Mouse (Mus musculus): ENCODE data around the gene Gbf1.

Gbf1 gene

DNA sequence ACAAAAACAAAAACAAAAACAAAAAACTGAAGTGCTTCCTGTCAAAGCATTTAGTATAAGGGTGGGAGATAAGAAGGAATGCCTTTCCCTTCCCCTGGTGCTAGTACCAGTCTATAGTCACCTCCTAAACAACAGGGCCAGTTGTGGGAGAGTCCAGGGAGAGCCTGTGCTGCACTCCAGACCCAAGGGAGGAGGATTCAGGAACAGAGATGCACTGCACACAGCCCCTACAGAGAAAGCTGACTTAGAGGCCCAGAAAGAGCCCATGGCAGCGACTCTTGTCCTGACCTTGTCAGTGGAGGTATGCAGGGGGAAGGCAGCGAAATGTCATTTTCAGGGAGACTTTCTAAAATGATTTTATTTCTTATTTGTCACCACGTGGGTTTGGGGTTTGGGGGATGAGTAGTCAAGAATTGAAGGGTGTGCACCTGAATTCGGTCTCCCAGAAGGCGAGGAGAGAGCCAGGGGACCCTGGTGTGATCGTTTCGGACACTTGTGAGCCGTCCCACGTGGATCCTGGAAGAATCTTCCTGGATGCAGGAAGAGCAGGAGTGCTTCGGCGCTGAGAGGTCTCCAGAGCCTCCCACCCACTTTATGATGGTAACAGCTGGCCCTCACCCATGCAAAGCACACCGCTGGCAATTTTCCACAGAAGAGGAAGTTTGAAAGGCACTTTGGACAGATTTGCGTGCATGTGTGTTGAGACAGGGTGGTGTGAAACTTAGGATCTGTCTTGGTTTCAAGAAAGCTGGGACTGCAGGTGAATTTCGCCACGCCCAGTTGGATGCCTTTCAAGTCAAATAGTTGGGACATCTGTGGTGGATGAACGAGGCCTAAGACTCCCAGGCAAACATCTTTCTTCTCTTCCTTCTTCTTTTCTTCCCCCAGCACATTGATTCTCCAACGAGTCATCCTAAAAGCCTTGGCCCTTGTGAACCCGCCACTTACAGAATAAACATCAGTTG is 151.2 kb downstream of the Gbf1 start:
- no peak for DNase-seq

DNA sequence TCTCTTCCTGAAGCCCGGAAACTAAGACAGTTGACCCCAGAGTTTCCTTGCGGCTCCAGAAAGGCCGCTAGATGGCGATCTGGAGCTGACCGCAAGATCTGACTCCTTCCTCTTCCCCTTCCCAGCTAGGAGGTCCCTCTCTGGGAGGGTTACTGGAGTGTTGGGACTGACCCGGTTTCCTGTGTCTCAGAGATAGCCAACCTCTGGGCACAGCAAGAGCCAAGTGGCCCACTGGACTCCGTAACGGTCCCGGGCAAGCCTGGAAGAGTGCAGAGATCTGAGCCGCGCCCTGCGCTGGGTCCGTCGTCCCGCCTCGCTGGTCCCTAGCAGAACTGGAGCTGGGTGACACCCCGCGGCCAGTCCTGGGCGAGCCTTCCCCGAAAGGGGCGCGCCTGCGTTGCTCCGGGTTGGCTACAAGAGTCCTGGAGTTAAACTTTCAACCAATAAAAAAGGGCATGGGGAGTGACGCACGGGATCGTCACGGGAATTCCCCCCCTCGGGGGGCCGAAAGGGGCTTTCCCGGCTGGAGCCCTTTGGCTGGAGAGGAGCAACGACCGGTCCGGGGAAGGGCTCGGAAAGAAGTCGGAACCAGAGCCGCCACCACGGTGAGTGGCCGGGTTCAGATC is 152.0 kb downstream of the Gbf1 start, which contains the start of gene Nfkb2:
Gene Nfkb2 (plus strand): TSS at position 105 of the 626 bp plus-strand sequence.
- DNase-seq, result peak; percentile 90

DNA sequence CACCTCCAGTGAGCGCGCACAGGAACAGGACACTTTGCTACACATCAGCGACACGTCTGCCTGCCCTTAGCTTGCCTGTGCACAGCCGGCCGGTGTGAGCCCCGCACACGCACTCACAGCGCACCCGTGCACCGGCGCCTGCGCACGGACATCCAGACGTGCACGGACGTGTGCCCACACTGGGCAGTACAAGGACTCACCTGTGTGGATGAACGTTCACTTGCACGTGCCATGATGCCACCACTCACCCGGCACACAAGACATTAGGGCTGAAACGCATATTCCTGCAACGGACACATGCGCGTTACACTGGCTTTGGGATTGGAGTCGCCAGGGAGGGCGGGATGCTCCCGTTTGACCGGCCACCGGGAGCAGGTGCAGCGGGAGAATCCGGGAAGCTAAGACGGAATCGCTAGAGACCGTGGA is 152.6 kb downstream of the Gbf1 start:
- DNase-seq, result peak; percentile 42

DNA sequence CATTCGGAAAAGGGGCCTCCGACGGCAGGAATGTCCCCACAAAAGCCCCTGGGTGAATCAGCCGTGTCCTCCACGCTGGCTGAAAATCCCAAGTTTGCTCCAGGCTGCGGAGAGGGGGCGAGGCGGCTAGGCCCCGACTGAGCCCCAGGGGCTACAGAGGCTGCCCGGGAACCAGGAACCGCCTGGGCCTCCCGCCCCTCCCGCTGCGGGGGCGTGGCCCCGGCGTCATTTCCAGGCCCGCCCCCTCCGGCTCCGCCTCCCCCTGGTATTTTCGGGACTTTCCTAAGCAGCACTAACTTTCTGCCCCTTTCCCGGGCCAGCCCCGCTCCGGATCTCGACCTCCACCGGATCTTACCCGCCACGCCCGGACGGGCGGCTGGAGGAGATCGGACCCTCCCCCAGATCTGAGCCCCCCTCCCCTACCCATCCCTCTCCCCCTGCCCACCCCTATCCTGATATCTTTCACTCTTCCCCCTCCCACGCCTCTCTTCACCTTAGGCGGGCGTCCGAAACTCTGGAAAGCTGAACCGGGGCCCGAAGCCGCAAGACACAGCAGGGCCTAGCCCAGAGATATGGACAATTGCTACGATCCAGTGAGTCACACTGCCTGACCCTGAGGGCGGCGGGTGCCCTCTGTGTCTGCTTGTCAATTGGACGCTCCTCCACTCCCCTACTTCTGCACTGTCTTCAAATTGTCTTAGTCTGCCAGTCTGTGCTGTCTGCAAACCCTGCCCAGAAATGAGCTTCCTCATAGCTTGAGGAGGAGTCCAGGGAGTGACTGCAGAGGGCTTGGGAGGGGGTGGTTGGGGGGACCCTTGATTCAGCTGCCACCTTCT is 153.3 kb downstream of the Gbf1 start:
- peak; percentile 92 for DNase-seq

DNA sequence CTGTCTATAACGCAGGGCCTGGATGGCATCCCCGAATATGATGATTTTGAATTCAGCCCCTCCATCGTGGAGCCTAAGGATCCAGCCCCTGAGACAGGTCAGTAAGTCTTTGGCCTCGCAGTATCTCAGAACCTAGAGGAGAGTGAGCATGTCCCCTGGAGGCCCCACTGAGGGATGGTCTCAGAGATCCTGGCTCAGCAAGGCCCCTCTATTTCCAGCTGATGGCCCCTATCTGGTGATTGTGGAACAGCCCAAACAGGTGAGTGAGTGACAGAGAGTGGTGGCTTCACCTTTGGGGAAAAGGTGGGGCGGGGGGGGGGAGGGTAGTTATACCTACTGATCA is 153.9 kb downstream of the Gbf1 start:
- no peak for DNase-seq

DNA sequence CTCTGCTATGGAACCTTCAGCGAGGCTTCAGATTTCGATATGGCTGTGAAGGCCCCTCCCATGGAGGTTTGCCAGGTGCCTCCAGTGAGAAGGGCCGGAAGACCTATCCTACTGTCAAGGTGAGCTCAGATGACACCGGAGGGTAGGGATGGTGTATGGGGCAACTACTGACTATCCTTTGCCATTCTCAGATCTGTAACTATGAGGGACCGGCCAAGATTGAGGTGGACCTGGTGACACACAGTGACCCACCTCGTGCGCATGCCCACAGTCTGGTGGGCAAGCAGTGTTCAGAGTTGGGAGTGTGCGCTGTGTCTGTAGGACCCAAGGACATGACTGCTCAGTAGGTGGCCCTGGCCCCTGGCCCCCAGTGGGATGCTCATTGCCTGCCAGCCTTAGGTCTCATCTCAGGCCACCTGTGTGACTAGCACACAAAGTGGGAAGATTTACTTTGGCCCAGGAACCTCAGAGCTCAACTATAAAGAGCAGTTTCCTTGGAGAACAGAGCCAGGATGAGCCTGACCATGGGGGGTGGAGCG is 154.5 kb downstream of the Gbf1 start:
- no peak for DNase-seq

DNA sequence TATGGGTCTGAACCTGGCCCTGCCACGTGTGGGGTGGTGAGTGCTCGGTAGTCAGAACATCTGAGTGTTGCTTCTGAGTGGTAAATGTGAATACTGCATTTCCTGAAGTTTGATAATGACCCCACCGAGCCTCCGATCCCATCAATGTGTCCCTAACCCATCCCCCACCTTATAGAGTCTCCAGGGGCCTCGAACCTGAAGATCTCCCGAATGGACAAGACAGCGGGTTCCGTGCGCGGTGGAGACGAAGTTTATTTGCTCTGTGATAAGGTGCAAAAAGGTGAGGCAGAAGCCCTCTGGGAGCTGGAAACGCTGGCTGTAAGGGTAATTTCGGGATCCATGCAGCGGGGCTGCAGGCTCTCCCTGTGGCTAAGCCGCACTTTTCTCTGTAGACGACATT is 155.5 kb downstream of the Gbf1 start:
- DNase-seq, result no peak

DNA sequence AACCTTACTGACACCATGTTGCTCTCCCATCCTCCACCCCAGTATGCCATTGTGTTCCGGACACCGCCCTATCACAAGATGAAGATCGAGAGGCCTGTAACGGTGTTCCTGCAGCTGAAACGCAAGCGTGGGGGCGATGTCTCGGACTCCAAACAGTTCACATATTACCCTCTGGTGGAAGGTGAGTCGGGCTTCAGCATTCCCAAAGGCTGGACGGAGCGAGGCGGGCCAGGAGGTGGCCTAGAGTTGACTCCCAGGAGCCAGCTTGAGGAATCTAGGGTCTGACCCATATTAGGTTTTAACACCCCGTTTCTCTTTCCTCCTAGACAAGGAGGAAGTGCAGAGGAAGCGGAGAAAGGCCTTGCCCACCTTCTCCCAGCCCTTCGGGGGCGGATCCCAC is 156.0 kb downstream of the Gbf1 start:
- no peak for DNase-seq

DNA sequence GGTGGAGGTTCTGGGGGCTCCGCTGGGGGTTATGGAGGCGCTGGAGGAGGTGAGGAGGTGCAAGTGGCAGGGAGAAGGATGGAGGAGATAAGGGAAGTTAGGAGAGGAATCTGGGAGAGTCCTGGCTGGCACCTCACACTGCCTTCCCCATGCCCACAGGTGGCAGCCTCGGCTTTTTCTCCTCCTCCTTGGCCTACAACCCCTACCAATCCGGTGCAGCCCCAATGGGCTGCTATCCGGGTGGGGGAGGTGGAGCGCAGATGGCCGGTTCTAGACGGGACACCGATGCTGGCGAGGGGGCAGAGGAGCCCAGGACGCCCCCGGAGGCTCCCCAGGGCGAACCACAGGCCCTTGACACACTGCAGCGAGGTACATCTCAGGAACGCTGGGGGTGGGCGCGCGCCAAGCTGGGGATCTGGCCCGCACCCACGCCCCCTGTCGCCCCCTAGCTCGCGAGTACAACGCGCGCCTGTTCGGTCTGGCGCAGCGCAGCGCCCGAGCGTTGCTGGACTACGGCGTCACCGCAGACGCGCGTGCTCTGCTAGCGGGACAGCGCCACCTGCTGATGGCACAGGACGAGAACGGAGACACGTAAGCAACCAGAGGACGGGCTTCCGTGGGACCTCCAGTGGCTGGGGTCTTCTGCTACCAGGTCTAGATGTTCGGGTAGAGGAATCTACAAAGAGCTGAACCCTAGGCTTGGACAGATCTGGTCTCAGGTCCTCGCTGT is 156.6 kb downstream of the Gbf1 start:
- DNase-seq, result peak; percentile 95

DNA sequence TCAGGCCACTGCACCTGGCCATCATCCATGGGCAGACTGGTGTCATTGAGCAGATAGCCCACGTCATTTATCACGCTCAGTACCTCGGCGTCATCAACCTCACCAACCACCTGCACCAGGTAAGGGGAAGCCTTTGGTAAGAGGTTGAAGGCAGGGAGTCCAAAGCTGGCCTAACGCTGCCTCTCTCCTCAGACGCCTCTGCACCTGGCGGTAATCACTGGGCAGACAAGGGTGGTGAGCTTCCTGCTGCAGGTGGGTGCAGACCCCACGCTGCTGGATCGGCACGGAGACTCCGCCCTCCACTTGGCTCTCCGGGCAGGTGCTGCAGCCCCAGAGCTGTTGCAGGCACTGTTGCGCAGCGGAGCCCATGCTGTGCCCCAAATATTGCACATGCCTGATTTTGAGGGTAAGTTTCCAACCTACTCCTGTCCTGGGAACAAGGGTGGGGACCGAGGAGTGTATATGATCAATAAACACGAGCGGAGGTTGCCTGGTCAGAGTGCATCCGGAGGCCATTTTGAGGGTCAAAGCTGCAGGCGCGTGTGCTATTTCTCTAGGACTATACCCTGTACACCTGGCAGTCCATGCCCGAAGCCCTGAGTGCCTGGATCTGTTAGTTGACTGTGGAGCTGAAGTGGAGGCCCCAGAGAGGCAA is 157.5 kb downstream of the Gbf1 start:
- DNase-seq, result no peak

DNA sequence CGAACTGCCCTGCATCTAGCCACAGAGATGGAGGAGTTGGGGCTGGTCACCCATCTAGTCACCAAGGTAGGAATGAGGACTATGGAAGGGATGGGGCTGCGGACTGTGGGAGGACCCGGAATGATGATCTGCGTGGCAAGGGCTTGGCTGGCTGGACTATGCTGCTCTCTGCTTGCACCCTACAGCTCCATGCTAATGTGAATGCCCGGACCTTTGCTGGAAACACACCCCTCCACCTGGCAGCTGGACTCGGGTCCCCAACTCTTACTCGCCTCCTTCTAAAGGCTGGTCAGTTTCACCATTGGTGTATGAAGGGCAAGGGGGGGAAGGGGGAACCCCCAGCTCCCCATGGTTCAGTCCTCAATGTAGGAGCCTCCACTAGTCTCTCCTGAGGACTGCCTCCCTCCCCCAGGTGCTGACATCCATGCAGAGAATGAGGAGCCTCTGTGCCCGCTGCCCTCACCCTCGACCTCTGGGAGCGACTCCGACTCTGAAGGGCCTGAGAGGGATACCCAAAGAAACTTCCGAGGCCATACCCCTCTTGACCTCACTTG is 158.1 kb downstream of the Gbf1 start:
- DNase-seq, result no peak

DNA sequence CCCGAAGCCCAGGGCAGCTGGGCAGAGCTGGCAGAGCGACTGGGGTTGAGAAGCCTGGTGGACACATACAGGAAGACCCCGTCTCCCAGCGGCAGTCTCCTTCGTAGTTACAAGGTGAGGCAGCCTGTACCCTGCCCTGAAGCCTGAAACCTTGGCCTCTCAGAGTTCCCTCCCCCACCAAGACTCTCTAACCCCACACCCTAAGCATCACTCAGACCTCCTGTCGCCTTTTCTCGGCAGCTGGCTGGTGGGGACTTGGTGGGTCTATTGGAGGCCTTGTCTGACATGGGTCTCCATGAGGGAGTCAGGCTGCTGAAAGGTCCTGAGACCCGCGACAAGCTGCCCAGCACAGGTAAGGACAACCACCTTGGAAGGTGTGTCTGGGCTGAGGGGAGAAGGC is 159.0 kb downstream of the Gbf1 start:
- no peak for DNase-seq

DNA sequence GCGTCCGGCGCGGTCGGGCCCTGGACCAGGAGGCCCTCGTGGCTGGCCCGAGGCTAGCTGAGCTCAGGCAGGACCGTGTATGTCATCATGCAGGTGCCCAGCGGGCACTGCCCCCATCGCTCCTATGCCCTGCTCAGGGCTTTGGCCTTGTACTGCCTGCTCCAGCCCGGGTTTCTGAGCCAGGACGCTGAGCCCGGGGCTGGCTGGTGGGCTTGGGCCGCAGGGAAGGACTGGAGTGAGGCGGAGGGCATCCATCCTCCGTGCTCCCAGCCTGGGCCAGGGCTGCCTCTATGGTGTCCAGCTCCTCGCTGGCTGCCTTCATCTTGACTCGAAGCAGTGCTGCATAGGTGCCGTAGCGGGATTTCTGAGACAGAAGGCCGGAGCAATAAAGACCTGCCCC is 160.3 kb downstream of the Gbf1 start:
- DNase-seq, result no peak

DNA sequence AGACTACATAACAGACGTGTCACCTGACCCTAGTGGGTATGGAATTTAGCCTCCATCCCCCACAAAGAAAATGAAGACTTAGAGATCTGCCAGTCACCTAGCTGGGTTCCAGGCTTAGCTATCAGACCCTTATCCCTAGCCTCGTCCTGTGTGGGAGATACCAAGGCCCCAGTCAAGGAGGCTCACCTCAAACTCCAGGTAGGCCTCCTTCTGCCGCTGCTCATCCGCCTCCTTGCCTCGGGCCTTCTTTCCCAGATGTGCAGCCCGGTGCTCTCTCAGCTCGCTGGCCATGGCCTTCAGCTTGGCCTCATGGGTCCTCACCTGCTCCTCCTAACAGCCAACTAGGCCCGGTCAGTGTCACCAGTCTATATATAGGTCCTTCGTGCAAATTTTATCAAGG is 160.8 kb downstream of the Gbf1 start:
- no peak for DNase-seq

DNA sequence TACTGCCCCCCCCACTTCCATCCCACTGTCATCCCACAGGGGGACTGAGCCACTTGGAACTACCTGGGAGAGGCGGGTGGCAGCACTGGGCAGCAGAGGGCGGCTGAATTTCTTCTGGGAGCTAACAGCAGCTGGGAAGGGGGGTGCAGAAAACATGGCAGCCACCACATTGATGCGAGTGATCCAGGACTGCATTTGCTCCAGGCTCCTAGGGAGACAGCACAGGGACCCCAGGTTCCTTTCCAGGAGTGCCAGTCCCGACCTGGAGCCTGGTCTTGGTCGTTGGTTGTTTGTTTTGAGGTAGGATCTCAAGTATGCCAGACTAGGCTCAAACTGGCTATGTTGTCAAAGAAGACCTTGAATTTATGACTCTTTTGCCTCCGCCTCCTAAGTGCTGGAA is 161.3 kb downstream of the Gbf1 start:
- no peak for DNase-seq

DNA sequence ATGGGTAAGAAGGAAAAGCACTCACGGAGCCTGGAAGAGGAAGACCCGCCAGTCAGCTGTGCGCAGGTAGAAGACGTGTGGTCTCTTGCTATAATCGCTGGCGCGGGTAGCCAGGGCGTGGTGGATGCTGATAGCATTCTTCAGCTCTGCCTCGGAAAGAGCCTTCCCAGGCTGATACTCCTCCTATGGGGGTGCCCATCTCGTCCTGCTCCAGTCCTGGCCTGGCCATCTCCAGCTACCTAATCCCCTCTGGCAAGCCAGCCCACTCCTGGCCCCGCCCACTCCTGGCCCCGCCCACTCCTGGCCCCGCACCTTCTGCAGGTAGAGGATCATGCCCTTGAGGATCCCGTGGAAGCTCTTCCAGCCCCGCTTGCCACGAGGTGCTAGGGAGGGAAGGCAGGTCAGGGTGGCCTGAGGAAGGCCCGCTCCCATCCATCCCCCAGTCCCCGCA is 161.9 kb downstream of the Gbf1 start:
- no peak for DNase-seq

DNA sequence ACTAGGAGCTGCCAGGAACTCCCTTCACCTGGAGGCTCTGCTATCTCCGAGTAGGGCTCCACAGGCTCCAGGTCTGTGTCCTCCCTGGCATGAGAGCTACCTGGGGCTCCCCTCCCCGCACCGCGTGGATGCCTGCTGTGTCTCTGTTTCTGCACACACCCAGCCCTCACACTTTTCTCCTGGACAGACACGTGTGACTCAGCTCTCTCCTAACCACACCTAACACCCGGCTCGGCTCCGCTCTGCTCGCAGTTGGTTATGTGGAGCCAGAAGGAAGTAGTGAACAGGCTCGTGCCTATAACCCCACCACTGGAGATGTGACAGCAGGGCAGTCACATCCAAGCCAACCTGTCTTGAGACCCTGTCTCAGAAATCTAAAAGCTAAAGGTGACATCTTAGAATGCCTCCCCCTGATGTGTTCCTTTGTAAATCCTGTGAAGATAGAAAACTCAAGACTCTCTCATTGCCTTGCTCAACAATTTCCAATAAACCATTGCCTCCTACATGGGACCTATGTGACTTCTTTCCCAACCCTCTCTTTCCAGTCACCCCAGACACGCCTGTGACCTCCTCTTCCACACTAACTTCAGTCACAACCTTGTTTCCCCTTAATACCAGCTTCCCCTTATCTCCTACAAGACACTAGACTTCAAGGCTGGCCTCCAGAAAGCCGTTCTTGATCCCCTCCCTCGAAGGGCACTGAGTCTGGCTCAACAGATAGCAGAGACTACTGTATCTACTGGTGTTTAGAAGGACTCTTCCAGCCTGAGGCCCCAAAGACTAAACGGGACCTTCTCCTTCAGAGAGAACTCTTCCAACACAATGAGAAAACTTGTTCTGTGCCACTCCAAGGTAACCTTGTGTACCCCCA is 162.8 kb downstream of the Gbf1 start:
- no peak for DNase-seq

DNA sequence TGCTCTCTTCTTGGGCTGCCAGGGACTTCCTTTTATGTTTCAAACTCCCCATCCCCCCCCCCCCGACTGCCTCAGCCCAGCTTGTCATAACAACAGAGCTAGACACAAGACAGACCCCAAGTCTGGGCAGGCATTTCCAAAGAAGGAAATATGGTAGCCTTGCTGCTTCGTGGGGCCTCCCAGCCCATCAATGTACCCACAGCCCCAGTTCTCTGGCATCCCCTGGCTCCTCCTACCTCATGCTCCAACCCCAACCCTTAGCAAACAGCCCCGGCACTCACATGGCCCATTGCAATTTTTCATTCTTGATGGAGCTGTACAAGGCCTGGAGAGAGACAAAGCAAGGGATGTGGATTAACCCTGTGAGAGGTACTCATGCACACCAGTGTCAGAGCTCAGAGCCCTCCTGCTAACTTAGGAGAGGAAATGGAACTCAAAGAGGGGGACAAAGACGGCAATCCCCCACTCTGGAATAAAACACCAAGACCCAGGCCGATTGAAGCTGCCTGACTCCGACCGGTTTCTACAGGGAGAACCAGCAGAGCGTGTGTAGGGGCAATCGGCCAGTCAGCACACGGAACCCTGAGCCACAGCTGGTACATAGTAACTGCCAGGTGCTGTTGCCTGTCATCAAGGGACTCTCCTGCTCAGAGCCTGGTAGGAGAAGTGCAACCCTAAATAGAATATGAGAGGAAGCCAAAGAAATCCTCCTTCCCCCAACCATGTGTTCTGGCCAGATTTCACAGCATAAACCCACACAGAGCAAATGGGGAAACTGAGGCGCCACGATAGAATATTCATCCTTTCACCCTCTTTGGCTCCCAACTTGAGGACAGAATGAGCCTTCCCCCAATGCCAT is 163.7 kb downstream of the Gbf1 start:
- no peak for DNase-seq

DNA sequence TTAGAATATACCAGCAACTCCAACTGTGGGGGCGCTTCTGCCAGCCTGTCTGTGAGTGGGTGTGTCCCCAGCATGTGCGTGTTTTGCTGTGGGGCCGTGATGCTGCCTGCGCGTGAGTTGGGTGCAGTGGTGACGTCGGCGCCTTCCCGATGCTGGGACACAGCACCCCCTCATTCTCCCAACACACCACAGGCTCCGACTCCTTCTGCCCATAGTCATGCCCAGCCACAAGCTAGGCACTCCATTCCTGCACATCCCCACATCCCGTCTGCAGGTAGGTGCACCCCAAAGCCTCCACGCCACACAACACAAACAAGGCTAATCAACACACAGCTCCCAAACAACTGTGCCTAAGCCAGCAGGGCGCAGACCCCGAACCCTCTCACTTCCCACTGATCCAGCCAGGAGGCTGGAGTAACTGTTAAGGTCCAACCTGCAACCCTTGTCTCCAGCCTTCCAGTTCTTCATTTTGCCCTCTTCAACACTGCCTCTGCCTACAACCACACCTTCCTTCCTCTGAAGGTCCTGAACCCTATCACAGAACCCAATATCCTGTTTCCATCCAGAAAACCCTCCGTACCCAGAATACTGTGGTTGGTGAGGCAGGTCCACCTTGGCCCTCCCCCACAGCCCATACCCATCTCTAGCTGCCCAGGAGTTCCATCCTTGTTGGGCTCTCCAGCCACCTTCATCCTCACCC is 164.7 kb downstream of the Gbf1 start:
- DNase-seq, result no peak
